Mouse (Mus musculus) heart, postnatal 10 days (tissue): ENCODE data around the gene Golga2. TPM values are rescaled to one million over a fixed set of nuclear protein-coding genes. Genes with fewer than 3 reads are reported as not detected.

Source experiments
- DNase-seq, 2 experiments: peaks; one replicate each; pipeline ENCODE4 v3.0.0; 2021
- intact Hi-C: fragments of 180-260 bp; cut with DNase I; formaldehyde crosslinking; loops from one replicate; pipeline ENCODE4 v1.15.1; 2025
- total RNA-seq, 2 experiments: library from RNA; stranded (reverse); gene quantifications; 2 replicates each; pipeline ENCODE4 v1.2.3; 2021

Golga2 gene
- total RNA-seq, 2 experiments from 2014 or later: 73.7 to 74.8 TPM

DNA sequence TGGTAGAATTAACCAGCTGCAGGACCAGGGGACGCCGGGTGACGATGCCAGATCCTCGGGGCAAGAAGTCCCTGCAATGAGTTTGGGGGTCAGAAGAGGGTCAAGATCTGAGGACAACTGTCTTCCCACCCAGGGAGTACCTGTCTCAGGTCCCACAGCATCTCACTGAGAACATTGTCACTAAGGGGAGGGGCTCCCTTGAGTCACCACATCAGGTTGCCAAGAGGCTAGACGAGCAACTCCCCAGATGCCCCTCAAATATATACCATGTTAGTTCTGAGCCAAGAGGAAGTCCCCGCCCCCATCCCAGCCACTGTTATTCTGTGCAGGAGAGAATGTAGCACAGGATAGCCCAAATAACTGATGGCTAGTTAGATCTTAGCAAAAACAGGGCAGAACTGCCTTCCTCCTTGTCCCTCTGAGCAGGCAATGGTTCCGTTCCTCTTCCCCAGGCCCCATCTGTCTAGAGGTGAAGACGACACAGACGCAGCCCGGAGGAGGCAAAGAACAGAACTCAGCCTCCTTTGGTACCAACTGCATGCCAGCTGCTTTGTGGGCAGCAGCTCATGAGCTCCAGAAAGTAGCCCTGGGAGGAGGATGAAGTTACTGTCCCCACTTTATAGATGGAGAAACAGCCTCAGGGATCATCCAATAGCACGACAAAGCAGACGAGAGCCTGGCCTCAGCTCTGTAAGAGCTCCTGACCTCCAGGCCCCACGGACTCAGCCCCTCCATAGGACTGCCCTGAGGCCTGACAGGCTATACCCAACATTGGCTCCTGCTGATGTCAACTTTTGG, 53.9 kb downstream of the Golga2 start:
- DNase-seq: no peak
- intact Hi-C loops: no loop called here

DNA sequence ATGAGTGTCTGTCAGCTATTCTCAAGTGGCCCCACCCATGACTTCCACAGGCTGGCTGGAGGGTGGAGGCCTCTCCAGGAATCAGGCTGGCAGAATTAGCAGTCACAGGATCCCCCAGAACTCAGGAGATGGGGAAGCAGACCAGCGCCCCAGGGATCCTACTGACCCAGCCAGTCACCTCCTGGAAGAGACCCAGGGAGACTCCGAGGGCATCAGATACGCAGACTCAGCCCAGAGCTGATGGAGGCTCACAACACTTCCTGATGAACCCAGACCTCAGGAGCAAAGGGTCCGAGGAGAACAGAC, 54.4 kb downstream of the Golga2 start:
- no peak for DNase-seq
- intact Hi-C loops: no loop called here

DNA sequence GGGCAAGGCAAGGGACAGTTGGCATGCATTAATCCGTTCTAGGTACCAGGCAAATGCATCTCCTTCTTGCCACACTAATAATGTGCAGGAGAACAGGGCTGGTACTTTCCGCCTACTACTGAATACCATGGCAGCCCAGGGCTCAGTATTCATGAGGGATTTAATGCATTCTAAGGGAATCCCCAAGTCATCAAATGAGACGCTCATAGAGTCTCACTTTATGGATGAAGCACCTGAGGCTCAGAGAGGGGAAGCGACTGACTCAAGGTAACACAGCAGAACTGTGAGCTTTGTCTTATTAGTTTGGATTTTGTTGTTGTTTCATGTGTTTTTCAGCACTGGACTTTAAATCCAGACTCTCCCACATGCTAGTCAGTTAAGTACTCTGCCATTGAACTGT, 54.9 kb downstream of the Golga2 start:
- DNase-seq: no peak
- intact Hi-C loops: no loop called here

DNA sequence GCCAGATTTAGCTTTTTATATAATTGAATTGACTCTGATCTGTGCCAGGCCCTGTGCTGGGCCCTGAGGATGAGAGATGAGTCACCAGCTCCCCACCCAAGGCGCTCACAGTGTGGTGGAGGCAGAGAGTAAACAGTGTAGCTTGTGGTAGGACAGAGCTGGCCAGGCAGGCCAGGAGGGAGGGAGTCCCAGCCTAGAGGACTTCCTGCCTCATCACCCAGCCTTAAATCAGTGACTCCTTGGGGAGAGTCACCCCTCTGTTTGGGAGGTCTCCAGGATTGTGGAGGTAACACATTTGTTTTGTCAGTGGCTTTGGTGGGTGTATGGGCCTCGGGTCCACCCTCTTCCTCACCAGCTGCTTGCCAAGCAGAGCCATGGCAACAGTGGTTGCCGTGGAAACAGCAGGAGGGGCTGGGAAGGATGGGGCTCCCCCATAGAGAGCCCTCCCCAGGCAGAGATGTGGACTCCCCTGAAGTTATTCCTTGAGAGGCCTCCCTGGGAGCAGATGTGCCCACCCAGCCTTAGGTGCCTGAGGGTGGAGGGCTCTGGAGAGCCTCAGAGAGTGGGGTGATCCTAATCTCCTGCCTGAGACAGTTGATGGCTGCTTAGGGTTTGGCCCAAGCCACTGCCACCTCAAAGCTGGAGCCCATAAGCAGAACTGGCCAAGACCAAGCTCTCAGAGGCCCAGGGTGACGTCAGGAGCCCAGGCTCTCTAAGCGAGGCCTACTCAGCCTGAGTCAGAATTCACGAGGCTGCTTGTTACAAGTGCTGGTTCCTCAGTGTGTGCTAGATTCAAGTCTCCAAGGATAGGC, 55.6 kb downstream of the Golga2 start:
- peak; percentile 51 to 53 for DNase-seq
- intact Hi-C loops: no loop called here

DNA sequence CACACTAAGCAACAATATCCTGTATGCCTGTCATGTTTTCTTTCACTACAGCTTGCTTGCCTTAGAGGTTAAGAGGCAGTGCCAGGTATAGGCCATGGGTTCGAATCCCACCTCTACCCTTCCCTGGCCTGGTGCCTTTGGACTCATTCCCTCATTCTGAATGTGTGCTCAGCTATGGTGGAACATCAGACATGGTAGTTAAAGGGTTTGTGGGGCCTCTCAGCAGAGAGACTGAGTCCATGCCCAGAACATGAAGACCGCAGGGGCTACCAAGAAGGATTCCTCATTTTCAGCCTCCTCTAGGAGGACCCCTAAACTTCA, 56.1 kb downstream of the Golga2 start:
- DNase-seq: no peak
- intact Hi-C loops: no loop called here

DNA sequence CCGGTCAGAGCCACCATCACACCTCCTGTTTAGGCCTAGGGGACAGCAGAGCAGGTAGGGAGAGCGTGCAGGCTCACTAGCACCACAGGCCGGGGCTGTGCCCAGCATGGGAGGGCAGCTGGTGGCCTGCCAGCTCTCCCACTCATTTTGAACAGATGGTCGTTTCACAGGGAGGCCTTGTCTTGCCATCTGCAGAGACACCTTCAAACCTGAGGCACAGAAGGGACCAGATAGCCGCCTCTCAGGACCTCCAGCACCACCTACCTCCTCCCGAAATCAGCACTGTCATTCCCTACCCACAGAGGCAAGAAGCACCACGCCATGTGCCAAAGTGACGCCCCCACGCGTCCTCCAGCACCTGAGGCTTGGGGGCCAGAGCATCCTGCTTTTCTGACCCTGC, 56.9 kb downstream of the Golga2 start:
- DNase-seq: no peak
- intact Hi-C loops: no loop called here

DNA sequence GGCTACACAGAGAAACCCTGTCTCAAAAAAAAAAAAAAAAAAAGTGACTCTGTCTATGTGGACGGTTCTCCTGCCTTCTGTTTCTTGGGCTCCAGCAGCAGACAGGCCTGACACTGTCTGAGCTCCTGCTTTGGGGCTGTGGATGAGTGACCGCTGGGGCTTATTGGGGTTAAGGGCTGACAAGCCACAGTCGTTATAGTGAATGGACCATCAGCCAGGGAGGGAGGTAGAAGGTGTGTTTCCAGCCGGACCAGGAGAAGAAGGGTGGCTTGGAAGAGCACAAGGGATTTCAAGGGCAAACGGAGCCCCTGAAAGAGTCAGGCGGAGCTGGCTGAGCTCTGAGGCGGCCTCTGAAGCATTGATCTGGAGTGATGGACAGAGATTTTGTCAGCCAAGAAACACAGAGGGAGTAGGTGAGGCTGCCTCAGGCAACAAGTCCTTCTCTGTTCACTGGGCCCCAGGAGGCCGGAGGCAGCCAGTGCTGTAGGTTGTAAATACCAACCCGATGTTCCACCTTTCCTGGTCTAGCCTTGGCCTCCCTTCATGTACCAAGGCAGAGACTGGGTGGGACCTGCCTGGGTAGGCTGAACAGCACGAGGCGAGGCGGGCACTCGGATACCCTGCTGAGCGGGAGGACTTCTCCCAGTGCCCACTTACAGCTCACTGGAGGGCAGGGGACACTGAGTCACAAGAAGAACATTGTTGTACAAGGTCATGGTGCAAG, 57.6 kb downstream of the Golga2 start:
- no peak for DNase-seq
- intact Hi-C loops: no loop called here

DNA sequence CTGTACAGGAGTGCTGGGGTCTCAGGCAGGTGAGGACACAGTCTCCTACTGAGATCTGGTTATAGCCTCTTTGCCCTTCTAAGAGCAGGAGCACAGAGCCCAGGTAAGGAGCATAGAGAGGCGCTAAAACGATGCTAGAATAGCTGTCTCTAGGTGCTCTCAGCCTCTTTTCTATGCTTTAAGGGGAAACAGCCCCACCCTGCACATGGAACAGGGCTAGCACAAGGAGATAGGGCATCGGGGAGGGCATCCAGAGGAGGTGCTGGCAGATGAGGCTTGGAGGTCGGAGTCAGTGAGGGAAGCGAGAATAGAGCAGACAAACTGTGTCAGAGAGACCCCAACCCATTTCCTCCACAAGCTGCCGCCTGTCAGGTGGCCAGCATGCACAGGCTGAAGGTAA, 59.8 kb downstream of the Golga2 start:
- intact Hi-C loops: no loop called here
- no peak for DNase-seq

DNA sequence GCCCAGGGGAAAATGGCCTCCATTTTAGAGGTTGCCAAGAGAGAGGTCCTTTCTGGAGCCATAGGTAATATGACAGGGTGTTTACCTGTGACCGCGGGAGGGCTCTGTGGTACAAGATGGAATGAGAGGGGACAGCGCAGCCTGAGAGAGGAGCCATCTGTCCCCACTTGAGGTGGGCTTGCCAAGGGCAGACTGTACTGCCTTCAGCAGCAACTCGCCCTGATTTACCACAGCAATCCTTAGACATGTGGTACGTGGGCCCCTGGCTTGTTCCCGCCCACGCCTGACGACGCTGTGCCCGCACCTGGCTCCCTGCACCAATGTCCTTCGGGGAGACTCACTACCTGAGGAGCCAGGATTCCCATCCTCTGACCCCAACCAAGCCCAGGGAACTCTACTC, 61.1 kb downstream of the Golga2 start:
- intact Hi-C loops: no loop called here
- DNase-seq: no peak

DNA sequence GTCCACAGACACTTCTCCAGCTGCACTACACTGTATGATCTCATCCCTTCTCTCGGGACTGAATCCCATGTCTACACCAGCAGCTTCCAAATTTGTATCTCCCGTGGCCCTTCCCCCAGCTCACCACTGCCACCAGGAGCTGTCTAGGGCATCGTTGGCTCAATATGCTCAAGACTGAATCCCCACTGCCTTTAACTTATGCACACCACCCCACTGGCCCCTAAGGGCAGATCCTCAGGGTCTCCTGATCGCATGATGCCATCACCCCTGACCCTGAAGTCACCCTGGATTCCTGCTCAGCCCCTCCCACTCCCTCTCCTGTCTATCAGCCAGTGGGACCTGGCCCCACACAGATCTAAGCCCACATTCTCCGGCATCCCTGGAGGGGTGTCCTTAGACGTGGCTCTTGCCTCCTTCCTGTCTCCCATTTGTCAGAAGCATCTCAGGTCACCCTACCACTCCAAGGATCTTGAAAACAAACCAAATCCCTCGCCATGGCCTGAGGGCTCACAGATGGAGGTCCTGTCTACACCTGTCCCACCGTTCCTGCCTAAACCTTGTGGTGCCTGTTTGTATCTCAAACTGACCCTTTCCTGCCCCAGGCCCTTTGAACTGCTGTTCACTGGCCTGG, 62.6 kb downstream of the Golga2 start:
- intact Hi-C loops: no loop called here
- DNase-seq: no peak

DNA sequence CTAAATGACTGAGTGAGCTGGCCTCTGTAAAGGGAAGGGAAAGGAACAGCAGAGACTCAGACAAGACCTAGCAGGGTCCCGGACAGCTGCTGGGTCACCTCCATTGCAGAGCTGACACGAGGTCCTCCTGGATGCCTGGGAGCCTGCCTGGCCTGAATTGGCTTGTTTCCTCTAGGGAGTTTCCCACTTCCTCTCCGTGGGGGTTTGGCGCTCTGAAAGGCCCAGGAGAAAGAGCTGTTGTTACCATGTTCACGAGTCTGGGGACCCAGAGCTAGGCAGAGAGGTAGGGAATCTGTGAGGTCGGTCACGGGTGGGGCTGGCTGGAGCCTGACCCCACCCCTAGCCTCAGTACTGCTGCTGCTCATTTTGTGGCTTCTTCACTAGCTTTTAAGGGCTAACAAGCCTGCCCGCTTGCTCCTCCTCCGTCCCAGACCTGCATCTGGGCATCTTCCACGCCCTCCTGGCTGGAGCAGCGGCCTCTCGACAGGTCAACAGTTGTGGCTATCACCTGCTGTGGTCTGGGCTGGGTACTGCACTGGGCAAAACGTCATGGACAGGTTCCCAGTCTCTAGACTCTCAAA, 63.4 kb downstream of the Golga2 start:
- DNase-seq: peak in 1 of 2 experiments; percentile 51
- intact Hi-C loops: no loop called here

DNA sequence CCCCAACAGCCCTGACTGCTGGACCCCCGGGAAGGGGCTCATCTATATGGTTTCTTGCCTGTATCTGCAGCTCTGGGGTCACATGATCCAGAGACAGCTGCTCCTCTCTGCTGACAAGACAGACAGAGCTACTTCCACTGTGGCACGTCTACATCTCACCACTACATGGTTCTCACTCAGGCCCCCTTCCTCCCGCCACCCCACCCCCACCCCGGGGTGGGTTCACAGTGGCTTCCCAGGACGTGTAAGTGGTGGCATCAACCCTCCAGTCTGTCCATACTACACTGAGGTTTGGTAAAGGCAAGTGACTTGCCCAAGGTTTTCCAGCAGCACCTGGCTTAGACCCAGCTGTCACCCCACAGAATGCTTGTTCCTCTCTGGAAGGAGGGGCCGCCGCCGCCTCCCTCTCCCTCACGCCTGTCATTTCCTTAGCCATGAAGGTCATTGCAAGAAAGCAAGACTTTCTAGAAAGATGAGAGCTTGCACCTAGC, 64.3 kb downstream of the Golga2 start:
- no peak for DNase-seq
- intact Hi-C loops: no loop called here

DNA sequence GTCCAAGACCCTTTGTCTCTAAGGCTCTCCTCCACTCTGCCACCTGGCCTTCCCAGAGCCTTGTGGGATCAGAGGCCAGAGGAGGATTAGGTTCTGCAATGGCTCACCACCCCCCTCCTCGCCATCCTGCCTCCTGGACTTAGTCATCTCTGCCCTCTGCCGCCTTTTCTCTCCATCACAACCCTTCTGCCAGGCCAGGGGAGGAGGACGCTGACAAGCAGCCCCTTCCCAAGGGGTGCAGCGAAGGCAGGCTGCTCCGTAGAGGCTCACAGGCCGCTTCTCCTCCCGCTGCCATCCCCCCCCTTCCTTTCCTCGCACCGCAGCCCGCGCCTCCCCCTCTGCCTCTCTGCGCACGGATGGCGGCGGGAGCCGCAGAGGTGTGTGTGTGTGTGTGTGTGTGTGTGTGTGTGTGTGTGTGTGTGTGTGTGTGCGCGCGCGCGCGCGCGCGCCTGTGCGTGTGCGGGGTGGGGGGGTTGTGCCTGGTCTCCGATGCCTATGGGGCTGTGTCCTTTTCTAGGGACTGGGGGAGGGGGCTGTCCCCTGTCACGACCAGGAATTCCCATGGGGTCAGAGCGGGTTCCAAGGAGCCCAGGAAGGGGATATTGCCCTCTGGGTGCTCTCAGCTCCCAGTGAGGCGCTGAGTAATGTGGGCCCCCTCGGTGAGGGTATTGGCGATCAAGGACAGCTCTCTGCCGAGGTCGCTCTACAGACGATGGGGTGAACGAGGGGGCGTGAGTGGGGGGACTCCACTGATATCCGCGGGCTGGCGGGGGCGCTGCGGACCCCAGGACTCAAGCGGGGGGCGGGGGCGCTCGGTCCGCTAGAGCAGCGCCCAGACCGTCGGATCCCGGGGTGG, 65.2 kb downstream of the Golga2 start, which contains the start of gene Ciz1:
Gene Ciz1, plus strand, starts transcription at position 177 of the 856 bp plus-strand sequence.
- peak; percentile 26 to 35 for DNase-seq
- intact Hi-C loops: loop anchor here (2.0 kb wide), 1 partner anchor 134 kb away; no protein-coding TSS in a partner anchor

DNA sequence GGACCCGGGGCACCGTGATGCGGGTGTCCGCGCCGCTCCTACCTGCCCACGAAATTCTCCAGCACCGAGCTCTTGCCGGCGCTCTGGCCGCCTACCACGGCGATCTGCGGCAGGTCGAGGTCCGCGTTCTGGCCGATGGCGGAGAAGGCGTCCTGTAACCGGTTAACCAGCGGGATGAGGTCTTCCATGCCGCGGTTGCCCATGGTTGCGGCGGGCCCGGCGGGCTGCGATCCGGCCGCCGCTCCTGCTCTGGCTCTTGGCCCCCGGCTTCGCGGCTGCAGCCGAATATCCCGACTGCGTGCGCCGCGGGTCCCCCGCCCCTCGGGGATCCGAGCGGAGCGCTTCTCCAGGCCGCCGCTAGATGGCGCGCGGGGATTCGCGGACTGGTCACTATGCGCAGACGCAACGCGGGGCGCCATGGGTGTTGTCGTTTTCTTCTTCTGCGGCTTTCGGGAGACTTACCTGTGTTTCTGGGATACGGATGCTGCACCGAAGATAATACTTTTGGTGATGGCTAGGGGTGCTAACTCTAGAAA, 65.9 kb downstream of the Golga2 start, which contains the start of gene Dnm1:
Gene Dnm1, minus strand, starts transcription at position 332 of the 536 bp plus-strand sequence.
- intact Hi-C loops: loop anchor here (2.0 kb wide), 1 partner anchor 134 kb away; no protein-coding TSS in a partner anchor
- DNase-seq: peak; percentile 94 to 96

DNA sequence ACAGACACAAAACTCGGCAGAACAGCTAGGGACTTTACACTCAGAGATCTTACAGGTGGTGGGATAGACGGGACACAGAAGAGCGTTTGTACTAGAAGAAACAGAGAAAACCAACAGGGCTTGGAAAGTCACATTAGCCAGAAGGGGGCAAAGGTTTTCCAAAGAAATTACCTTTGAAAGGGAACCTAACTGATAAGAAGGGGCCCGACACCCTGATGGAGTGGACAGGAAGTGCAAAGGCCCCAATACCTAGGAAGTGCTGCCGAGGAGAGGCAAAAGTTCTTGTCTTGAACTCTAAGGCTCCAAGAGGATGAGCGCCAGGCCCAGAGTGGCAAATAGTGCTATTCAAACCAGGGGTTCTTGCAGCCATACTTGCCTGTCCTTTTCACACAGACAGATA, 66.7 kb downstream of the Golga2 start:
- DNase-seq: no peak
- intact Hi-C loops: loop anchor here (2.0 kb wide), 1 partner anchor 133 kb away; no protein-coding TSS in a partner anchor

DNA sequence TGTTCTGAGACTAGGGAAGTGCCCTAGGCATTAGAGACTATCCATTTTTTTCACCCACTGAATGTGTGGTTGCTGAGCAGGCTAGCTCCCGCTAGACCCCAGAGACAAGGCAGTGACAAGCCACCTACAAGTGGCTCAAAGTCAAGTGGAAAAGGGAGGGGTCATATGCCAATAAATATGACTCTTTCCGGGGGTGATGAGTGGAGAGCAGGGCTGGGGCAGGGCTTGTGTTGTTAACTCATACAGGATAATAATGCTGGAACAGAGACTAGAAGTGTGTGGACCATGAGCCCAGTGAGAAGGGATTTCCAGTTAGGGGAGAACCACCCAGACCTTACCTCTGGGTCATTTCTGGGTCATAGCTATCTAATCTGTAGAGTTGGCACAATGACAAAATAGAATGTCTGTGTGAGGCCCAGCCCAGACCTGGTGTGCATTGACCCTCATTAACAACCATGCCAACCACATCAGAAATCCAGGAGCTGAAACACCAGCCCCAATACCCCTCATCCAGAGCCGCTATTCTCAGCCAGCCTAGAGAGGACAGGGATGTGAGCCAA, 67.2 kb downstream of the Golga2 start:
- intact Hi-C loops: no loop called here
- no peak for DNase-seq

DNA sequence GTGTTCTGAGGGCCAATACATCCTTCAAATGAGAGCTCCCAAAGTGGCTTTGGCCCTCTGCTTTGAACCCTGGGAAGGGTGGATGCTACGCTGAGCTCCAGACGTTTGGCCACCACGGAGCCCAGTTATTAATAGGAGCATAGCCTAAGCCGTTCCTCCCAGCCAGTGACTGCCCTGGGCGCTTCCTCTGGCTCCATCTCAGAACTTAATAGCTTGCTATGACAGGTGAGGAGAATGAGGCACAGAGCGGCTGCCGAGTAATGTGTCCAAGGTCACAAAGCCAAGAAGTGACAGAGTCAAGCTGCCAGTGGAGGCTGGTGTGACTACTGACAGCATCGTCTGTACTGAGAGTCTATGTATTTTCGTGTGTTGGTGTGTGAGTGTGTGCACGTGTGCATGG, 69.0 kb downstream of the Golga2 start:
- intact Hi-C loops: no loop called here
- DNase-seq: no peak
